Mouse (Mus musculus) CH12.LX (cell line): ENCODE results near the gene Gse1. TPM values are rescaled to one million over a fixed set of nuclear protein-coding genes. Genes with fewer than 3 reads are reported as not detected.

Source experiments
- DNase-seq: peaks from one replicate; pipeline ENCODE4 v3.0.0-alpha.2; 2013; ENCODE audit errors: extremely low read depth
- H3K27ac ChIP-seq: 2 replicates; pipeline ENCODE4 v1.5.1; 2012; ENCODE audit warnings: low read depth, mild to moderate bottlenecking, control low read depth, moderate library complexity; ENCODE audit not compliant: insufficient read depth
- H3K27me3 ChIP-seq: replicated peaks from 2 replicates; pipeline ENCODE3; 2012; ENCODE audit warnings: inconsistent platforms
- H3K36me3 ChIP-seq, 2 experiments: replicated peaks in 1 of 2; 2 replicates each; pipeline versions ENCODE3 to v1.6.1; 2012; ENCODE audit warnings: inconsistent platforms in 1 of 2, low read length in 1 of 2, mild to moderate bottlenecking in 1 of 2, mixed read lengths in 1 of 2, moderate library complexity in 1 of 2; ENCODE audit not compliant: control insufficient read depth in 1 of 2, insufficient read depth in 1 of 2
- H3K4me1 ChIP-seq, 2 experiments: 2 replicates each; pipeline ENCODE4 v1.6.1; 2012; ENCODE audit warnings: inconsistent platforms in 1 of 2, moderate library complexity in 1 of 2; ENCODE audit not compliant: insufficient read depth in 2 of 2, control insufficient read depth in 1 of 2
- H3K4me2 ChIP-seq: 2 replicates; pipeline ENCODE4 v1.6.1; 2012; ENCODE audit warnings: low read depth, mild to moderate bottlenecking, control low read depth; ENCODE audit not compliant: poor library complexity, insufficient read depth, severe bottlenecking
- H3K4me3 ChIP-seq, 3 experiments: fragments of 150-350 bp in 1 of 3; sonication (generic) in 1 of 3; replicated peaks in 1 of 3; 2 replicates each; pipeline versions ENCODE3 to v1.5.1; 2011 to 2012; ENCODE audit warnings: low read depth in 2 of 3, low read length in 2 of 3, mild to moderate bottlenecking in 2 of 3, moderate library complexity in 2 of 3, control low read depth in 1 of 3, improper control_type of control experiment in 1 of 3, inconsistent platforms in 1 of 3, mixed read lengths in 1 of 3; ENCODE audit not compliant: poor library complexity in 1 of 3
- H3K79me2 ChIP-seq: replicated peaks from 2 replicates; pipeline ENCODE4 v1.6.1; 2012; ENCODE audit warnings: mild to moderate bottlenecking, moderate library complexity; ENCODE audit not compliant: control insufficient read depth, poor library complexity, insufficient read depth, severe bottlenecking; ENCODE audit errors: extremely low read depth
- H3K9ac ChIP-seq: 2 replicates; pipeline ENCODE4 v1.6.1; 2012; ENCODE audit warnings: low read depth, mild to moderate bottlenecking, control low read depth, moderate library complexity; ENCODE audit not compliant: insufficient read depth
- H3K9me3 ChIP-seq: replicated peaks from 2 replicates; pipeline ENCODE3; 2012; ENCODE audit warnings: low read length, inconsistent platforms, mixed read lengths
- BHLHE40 ChIP-seq: IDR thresholded peaks from 2 replicates; pipeline ENCODE4 v1.6.1; 2011; ENCODE audit warnings: mild to moderate bottlenecking, low read depth, low read length, improper control_type of control experiment
- CHD2 ChIP-seq: IDR thresholded peaks from 2 replicates; pipeline ENCODE4 v1.6.1; 2011; ENCODE audit warnings: low read length, improper control_type of control experiment
- CTCF ChIP-seq, 2 experiments: IDR thresholded peaks in 1 of 2; conservative IDR thresholded peaks in 1 of 2; 2 replicates each; pipeline ENCODE4 v1.5.1; 2011 to 2012; ENCODE audit warnings: low read depth in 2 of 2, low read length in 2 of 2, improper control_type of control experiment in 1 of 2, inconsistent platforms in 1 of 2, mild to moderate bottlenecking in 1 of 2, moderate library complexity in 1 of 2
- E2F4 ChIP-seq: IDR thresholded peaks from 2 replicates; pipeline ENCODE4 v1.6.1; 2011; ENCODE audit warnings: low read depth, low read length, improper control_type of control experiment; ENCODE audit not compliant: insufficient replicate concordance
- GABPA ChIP-seq: IDR thresholded peaks from 2 replicates; pipeline ENCODE4 v1.6.1; 2012; ENCODE audit warnings: low read depth, low read length, improper control_type of control experiment, inconsistent platforms; ENCODE audit not compliant: insufficient replicate concordance
- IRF4 ChIP-seq: IDR thresholded peaks from 2 replicates; pipeline ENCODE4 v1.6.1; 2014; ENCODE audit warnings: low read depth, mild to moderate bottlenecking, inconsistent platforms, low read length, improper control_type of control experiment
- JUN ChIP-seq: IDR thresholded peaks from 2 replicates; pipeline ENCODE4 v1.6.1; 2011; ENCODE audit warnings: low read depth, mild to moderate bottlenecking, low read length, improper control_type of control experiment, moderate library complexity; ENCODE audit not compliant: insufficient read depth
- KAT2A ChIP-seq: IDR thresholded peaks from 2 replicates; pipeline ENCODE4 v1.6.1; 2012; ENCODE audit warnings: low read length, improper control_type of control experiment, inconsistent platforms; ENCODE audit not compliant: insufficient replicate concordance
- MAX ChIP-seq: IDR thresholded peaks from 2 replicates; pipeline ENCODE4 v1.6.1; 2011; ENCODE audit warnings: low read length, improper control_type of control experiment
- NRF1 ChIP-seq: IDR thresholded peaks from 2 replicates; pipeline ENCODE4 v1.6.1; 2014; ENCODE audit warnings: low read depth, mild to moderate bottlenecking, inconsistent platforms, low read length, improper control_type of control experiment, moderate library complexity
- PAX5 ChIP-seq: IDR thresholded peaks from 2 replicates; pipeline ENCODE4 v1.6.1; 2012; ENCODE audit warnings: low read length, inconsistent platforms, mixed read lengths
- POLR2A ChIP-seq: IDR thresholded peaks from 2 replicates; pipeline ENCODE4 v1.6.1; 2011; ENCODE audit warnings: low read depth, mild to moderate bottlenecking, improper control_type of control experiment, low read length
- RAD21 ChIP-seq: IDR thresholded peaks from 2 replicates; pipeline ENCODE4 v1.6.1; 2011; ENCODE audit warnings: low read depth, mild to moderate bottlenecking, low read length, improper control_type of control experiment, moderate library complexity
- SIN3A ChIP-seq: IDR thresholded peaks from 2 replicates; pipeline ENCODE4 v1.6.1; 2012; ENCODE audit warnings: low read length, improper control_type of control experiment, inconsistent platforms
- SMC3 ChIP-seq: IDR thresholded peaks from 2 replicates; pipeline ENCODE4 v1.6.1; 2011; ENCODE audit warnings: low read depth, low read length, improper control_type of control experiment
- TCF12 ChIP-seq: IDR thresholded peaks from 2 replicates; pipeline ENCODE4 v1.6.1; 2014; ENCODE audit warnings: low read depth, mild to moderate bottlenecking, inconsistent platforms, low read length, improper control_type of control experiment
- UBTF ChIP-seq: IDR thresholded peaks from 2 replicates; pipeline ENCODE4 v1.6.1; 2012; ENCODE audit warnings: low read depth, mild to moderate bottlenecking, inconsistent platforms, low read length, improper control_type of control experiment, moderate library complexity
- USF2 ChIP-seq: conservative IDR thresholded peaks from 2 replicates; pipeline ENCODE4 v1.6.1; 2011; ENCODE audit warnings: low read depth, low read length, improper control_type of control experiment
- ZKSCAN1 ChIP-seq: IDR thresholded peaks from 2 replicates; pipeline ENCODE4 v1.6.1; 2012; ENCODE audit warnings: low read depth, inconsistent platforms, low read length, improper control_type of control experiment, borderline replicate concordance
- ZMIZ1 ChIP-seq: IDR thresholded peaks from 2 replicates; pipeline ENCODE4 v1.6.1; 2012; ENCODE audit warnings: low read depth, mild to moderate bottlenecking, inconsistent platforms, low read length, improper control_type of control experiment
- dilution Hi-C: fragments of 300-500 bp; cut with MboI; formaldehyde crosslinking; loops from 2 replicates; pipeline ENCODE4 v1.14.3; 2020; ENCODE audit warnings: low sequenced_read_pairs; ENCODE audit not compliant: extremely low pct_unique_long_range_greater_than_20kb, extremely low pct_ligation_motif_present
- in situ Hi-C: fragments of 300-500 bp; cut with MboI; formaldehyde crosslinking; loops from 3 replicates; pipeline ENCODE4 v1.14.3; 2019; ENCODE audit warnings: low sequenced_read_pairs, low pct_ligation_motif_present, low pct_unique_long_range_greater_than_20kb, mixed read lengths
- polyA plus RNA-seq: library from polyadenylated mRNA; unstranded; fragments of >175 nt; gene quantifications from 2 replicates; pipeline ENCODE4 v1.2.1, GENCODE M21; 2012; ENCODE audit warnings: low read depth; ENCODE audit not compliant: insufficient read length
- total RNA-seq, 2 experiments: library from RNA; depleted of rRNA; stranded (reverse); fragments of 300-350 nt in 1 of 2; fragments of >200 nt in 1 of 2; gene quantifications; 2 replicates each; pipeline ENCODE4 v1.2.3; 2012 to 2014

Gene Gse1
- total and polyA plus RNA-seq, 3 experiments: 1.3 to 9.8 (median 8.5) TPM

DNA sequence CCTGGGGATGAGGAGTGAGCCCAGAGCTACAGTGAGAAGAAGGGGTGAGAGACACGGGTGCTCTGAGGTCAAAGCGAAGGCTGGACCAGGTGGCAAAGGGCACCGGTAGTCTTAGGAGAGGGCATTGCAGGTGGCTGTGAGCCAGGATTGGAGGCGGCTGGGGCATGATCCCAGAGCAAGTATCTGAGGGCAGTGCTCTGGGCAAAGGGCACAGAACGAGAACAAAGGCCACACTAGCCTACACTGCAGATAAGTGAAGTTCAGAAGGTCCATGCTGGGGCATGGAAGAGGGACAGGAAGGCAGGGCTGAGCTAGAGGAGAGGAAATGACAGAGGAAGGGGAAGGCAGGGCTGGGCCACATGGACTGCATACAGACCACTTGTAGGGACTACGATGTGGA is 213.4 kb downstream of the Gse1 start:
- Histone ChIP-seq H3K27me3 (peaks cover 6% of the 10 kb centered on the region), H3K27ac (no peak overlapping the region), H3K9ac (no peak overlapping the region), H3K4me1 (peaks cover 36 to 42% of the 10 kb centered on the region in 2 experiments), H3K79me2 (no peaks in the 10 kb centered on the region), H3K4me3 (no peak overlapping the region), H3K9me3 (no peaks in the 10 kb centered on the region), H3K36me3 (no peaks in the 10 kb centered on the region), H3K4me2 (no peak overlapping the region)
- in situ Hi-C loops: no loop called here
- dilution Hi-C loops: no loop called here
- DNase-seq: no peak
- no peak for TF ChIP-seq E2F4
- no peak for TF ChIP-seq UBTF
- TF ChIP-seq SMC3: no peak
- no peak for TF ChIP-seq USF2
- no peak for TF ChIP-seq CHD2
- TF ChIP-seq ZMIZ1: no peak
- no peak for TF ChIP-seq SIN3A
- no peak for TF ChIP-seq RAD21
- TF ChIP-seq PAX5: no peak

DNA sequence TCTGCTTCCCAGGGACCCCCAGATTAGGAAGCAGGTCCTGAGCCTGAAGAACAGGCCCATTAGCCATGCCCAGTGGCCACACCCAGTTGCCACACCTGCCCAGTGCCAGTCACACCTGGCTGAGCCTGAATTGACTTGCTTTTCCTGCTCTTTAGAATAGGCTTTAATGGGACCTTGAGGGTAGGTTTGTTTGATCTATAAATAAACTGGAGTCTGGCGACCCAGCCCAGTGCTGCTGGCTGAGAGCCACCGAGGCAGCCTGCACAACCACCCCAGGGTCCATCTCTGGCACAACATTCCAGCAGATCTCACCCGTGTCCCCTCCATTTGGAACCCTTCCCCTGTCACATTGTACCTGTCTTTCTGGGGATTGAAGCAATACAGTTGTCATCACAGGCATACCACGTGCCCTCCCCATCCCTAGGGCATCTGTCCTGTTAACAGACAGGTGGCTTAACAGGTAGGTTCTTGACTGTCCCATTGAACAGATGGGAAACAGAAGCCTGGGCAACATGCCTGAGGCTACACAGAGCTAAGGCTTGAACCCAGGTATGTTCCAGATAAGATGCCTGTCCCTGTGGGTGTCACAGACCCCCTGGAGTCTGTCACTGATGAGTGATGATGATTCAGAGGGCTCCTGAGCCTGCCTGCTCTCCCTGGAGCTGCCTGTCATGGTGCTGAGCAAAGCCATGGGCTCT is 214.2 kb downstream of the Gse1 start:
- dilution Hi-C loops (no loop called here), in situ Hi-C loops (no loop called here)
- no peaks in the 10 kb centered on the region for H3K79me2 ChIP-seq
- H3K4me3 ChIP-seq: no peak overlapping the region
- no peaks in the 10 kb centered on the region for H3K36me3 ChIP-seq
- no peak for DNase-seq
- H3K9ac ChIP-seq: no peak overlapping the region
- peaks cover 29 to 34% of the 10 kb centered on the region in 2 experiments for H3K4me1 ChIP-seq
- H3K4me2 ChIP-seq: no peak overlapping the region
- no peaks in the 10 kb centered on the region for H3K9me3 ChIP-seq
- H3K27ac ChIP-seq: no peak overlapping the region
- TF ChIP-seq CHD2 (no peak), ZKSCAN1 (no peak), NRF1 (no peak)
- H3K27me3 ChIP-seq: peaks cover 6% of the 10 kb centered on the region

DNA sequence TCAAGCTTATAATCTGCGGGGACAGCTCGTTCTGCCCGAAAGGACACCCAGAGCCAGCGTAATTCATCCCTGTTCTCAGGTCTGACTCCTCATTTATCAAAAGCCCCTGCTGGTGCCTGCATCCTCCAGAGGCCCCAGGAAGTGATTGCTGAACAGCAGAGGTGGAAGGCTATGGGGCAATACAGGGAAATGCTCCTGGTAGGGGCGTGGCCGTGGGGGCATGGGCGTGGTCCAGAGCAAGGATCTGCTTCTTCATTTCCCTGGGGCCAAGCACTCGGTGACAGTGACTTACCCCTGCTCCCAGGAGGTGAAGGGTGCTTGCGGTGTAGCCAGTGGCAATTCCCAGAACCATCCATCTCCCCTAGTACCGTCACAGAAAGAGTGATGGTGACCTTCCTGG is 217.0 kb downstream of the Gse1 start:
- H3K79me2 ChIP-seq: no peaks in the 10 kb centered on the region
- no peaks in the 10 kb centered on the region for H3K36me3 ChIP-seq
- peaks cover 21 to 26% of the 10 kb centered on the region in 2 experiments for H3K4me1 ChIP-seq
- no peak overlapping the region for H3K4me2 ChIP-seq
- peak; percentile 39 for DNase-seq
- TF ChIP-seq POLR2A (no peak), GABPA (no peak), CTCF (conservative IDR thresholded peaks at IDR 0.05 in 1 of 2, IDR thresholded peaks at IDR 0.05 in 1 of 2; ENCODE audit: low read depth in 2 of 2, low read length in 2 of 2) (no peak), KAT2A (no peak), MAX (no peak), JUN (no peak), BHLHE40 (no peak), TCF12 (no peak), IRF4 (no peak)
- no peak overlapping the region for H3K4me3 ChIP-seq
- dilution Hi-C loops (no loop called here), in situ Hi-C loops (no loop called here)
- H3K27ac ChIP-seq: no peak overlapping the region
- no peaks in the 10 kb centered on the region for H3K9me3 ChIP-seq
- no peak overlapping the region for H3K9ac ChIP-seq
- peaks cover 9% of the 10 kb centered on the region for H3K27me3 ChIP-seq
